Mouse (Mus musculus): ENCODE measurements around the gene Gm867. TPM values are rescaled to one million over a fixed set of nuclear protein-coding genes. Genes with fewer than 3 reads are reported as not detected.

Gene Gm867
- total and polyA plus RNA-seq, 2 experiments from 2014 or later: 0.31 TPM; not detected in 1

GRCm38 (mm10) chr10:75954381-75954811 lies 13.9 kb upstream of the Gm867 start, which contains the start of gene Gm5134:
TSS of gene Gm5134 (plus strand) at chr10:75954514.
- Histone ChIP-seq H3K9ac (replicated peaks; ENCODE audit: low read depth, low read length) (no peak within 1 kb of the TSS), H3K36me3 (replicated peaks; ENCODE audit: control insufficient read depth, insufficient read depth, low read length) (no peaks in the 10 kb centered on the region), H3K27ac (ENCODE audit: low read depth) (no peak within 1 kb of the TSS), H3K9me3 (replicated peaks; ENCODE audit: control insufficient read depth, low read length) (no peaks in the 10 kb centered on the region), H3K4me1 (ENCODE audit: control insufficient read depth, insufficient read depth) (peaks cover 6% of the 10 kb centered on the region; the same call in 1 of the 2 replicates), H3K4me3 (ENCODE audit: low read depth, low read length) (no peak within 1 kb of the TSS; the same call in 1 of the 2 replicates), H3K27me3 (ENCODE audit: control insufficient read depth, insufficient read depth, low read length) (peaks cover 9% of the 10 kb centered on the region; the same call in 1 of the 2 replicates), H3K4me2 (ENCODE audit: low read depth, low read length) (peak within 1 kb of the TSS; percentile 24; the same call in 1 of the 2 replicates)
- DNase-seq (ENCODE audit: low spot score): no peak
- TF ChIP-seq CTCF (IDR thresholded peaks at IDR 0.05; ENCODE audit: low read depth) (no peak), EP300 (IDR thresholded peaks at IDR 0.05; ENCODE audit: low read depth) (no peak)
- no peak for ATAC-seq (ENCODE audit: insufficient read depth, low read depth)
- WGBS: 17% methylated on average over 20 of the region's 20 CpGs

- ATAC-seq (ENCODE audit: insufficient read depth, low read depth): no peak
- no peak overlapping the region for H3K27ac ChIP-seq (ENCODE audit: low read depth)
Observed at GRCm38 (mm10) chr10:75951424-75952050, 11.1 kb upstream of the Gm867 start.

GRCm38 (mm10) chr10:75950791-75951210 lies 10.3 kb upstream of the Gm867 start:
- Histone ChIP-seq H3K36me3 (replicated peaks; ENCODE audit: control insufficient read depth, insufficient read depth, low read length) (no peaks in the 10 kb centered on the region), H3K4me3 (ENCODE audit: low read depth, low read length) (peak overlapping the region; percentile 56), H3K9me3 (replicated peaks; ENCODE audit: control insufficient read depth, low read length) (no peaks in the 10 kb centered on the region), H3K9ac (replicated peaks; ENCODE audit: low read depth, low read length) (peak overlapping the region; percentile 40), H3K27ac (ENCODE audit: low read depth) (no peak overlapping the region), H3K27me3 (ENCODE audit: control insufficient read depth, insufficient read depth, low read length) (peaks cover 9% of the 10 kb centered on the region; the same call in 1 of the 2 replicates), H3K4me2 (ENCODE audit: low read depth, low read length) (peak overlapping the region; percentile 94), H3K4me1 (ENCODE audit: control insufficient read depth, insufficient read depth) (peaks cover 6% of the 10 kb centered on the region; the same call in 1 of the 2 replicates)
- TF ChIP-seq EP300 (IDR thresholded peaks at IDR 0.05; ENCODE audit: low read depth) (no peak), CTCF (IDR thresholded peaks at IDR 0.05; ENCODE audit: low read depth) (no peak)
- 2% methylated on average over 17 of the region's 23 CpGs for WGBS
- peak; percentile 67 for ATAC-seq (ENCODE audit: insufficient read depth, low read depth)
- DNase-seq (ENCODE audit: low spot score): no peak

More at GRCm38 (mm10) chr10:75951424-75952050, 11.1 kb upstream of the Gm867 start:
- DNase-seq (ENCODE audit: low spot score): peak; percentile 43
- no peaks in the 10 kb centered on the region for H3K36me3 ChIP-seq (replicated peaks; ENCODE audit: control insufficient read depth, insufficient read depth, low read length)
- peak overlapping the region; percentile 56 for H3K4me3 ChIP-seq (ENCODE audit: low read depth, low read length)
- 3% methylated on average over 13 of the region's 13 CpGs for WGBS
- H3K4me2 ChIP-seq (ENCODE audit: low read depth, low read length): peak overlapping the region; percentile 94
- no peaks in the 10 kb centered on the region for H3K9me3 ChIP-seq (replicated peaks; ENCODE audit: control insufficient read depth, low read length)
- peaks cover 6% of the 10 kb centered on the region; the same call in 1 of the 2 replicates for H3K4me1 ChIP-seq (ENCODE audit: control insufficient read depth, insufficient read depth)
- H3K9ac ChIP-seq (replicated peaks; ENCODE audit: low read depth, low read length): peak overlapping the region; percentile 40
- TF ChIP-seq EP300 (IDR thresholded peaks at IDR 0.05; ENCODE audit: low read depth) (no peak), CTCF (IDR thresholded peaks at IDR 0.05; ENCODE audit: low read depth) (peak; percentile 58)
- H3K27me3 ChIP-seq (ENCODE audit: control insufficient read depth, insufficient read depth, low read length): peaks cover 9% of the 10 kb centered on the region; the same call in 1 of the 2 replicates

GRCm38 (mm10) chr10:75949053-75950045 lies 8.9 kb upstream of the Gm867 start:
- Histone ChIP-seq H3K27ac (ENCODE audit: low read depth) (no peak overlapping the region), H3K36me3 (replicated peaks; ENCODE audit: control insufficient read depth, insufficient read depth, low read length) (no peaks in the 10 kb centered on the region), H3K4me2 (ENCODE audit: low read depth, low read length) (no peak overlapping the region), H3K9ac (replicated peaks; ENCODE audit: low read depth, low read length) (no peak overlapping the region), H3K9me3 (replicated peaks; ENCODE audit: control insufficient read depth, low read length) (no peaks in the 10 kb centered on the region), H3K4me1 (ENCODE audit: control insufficient read depth, insufficient read depth) (peaks cover 8% of the 10 kb centered on the region; the same call in 1 of the 2 replicates), H3K4me3 (ENCODE audit: low read depth, low read length) (no peak overlapping the region), H3K27me3 (ENCODE audit: control insufficient read depth, insufficient read depth, low read length) (peaks cover 9% of the 10 kb centered on the region; the same call in 1 of the 2 replicates)
- DNase-seq (ENCODE audit: low spot score) (no peak), ATAC-seq (ENCODE audit: insufficient read depth, low read depth) (no peak)
- 74% methylated on average over 22 of the region's 22 CpGs for WGBS
- TF ChIP-seq EP300 (IDR thresholded peaks at IDR 0.05; ENCODE audit: low read depth) (no peak), CTCF (IDR thresholded peaks at IDR 0.05; ENCODE audit: low read depth) (no peak)

GRCm38 (mm10) chr10:75948079-75948478 lies 7.6 kb upstream of the Gm867 start:
- no peak overlapping the region for H3K9ac ChIP-seq (replicated peaks; ENCODE audit: low read depth, low read length)
- H3K27me3 ChIP-seq (ENCODE audit: control insufficient read depth, insufficient read depth, low read length): peaks cover 9% of the 10 kb centered on the region; the same call in 1 of the 2 replicates
- 68% methylated on average over 5 of the region's 5 CpGs for WGBS
- DNase-seq (ENCODE audit: low spot score) (no peak), ATAC-seq (ENCODE audit: insufficient read depth, low read depth) (no peak)
- no peaks in the 10 kb centered on the region for H3K9me3 ChIP-seq (replicated peaks; ENCODE audit: control insufficient read depth, low read length)
- H3K36me3 ChIP-seq (replicated peaks; ENCODE audit: control insufficient read depth, insufficient read depth, low read length): no peaks in the 10 kb centered on the region
- TF ChIP-seq EP300 (IDR thresholded peaks at IDR 0.05; ENCODE audit: low read depth) (no peak), CTCF (IDR thresholded peaks at IDR 0.05; ENCODE audit: low read depth) (no peak)
- no peak overlapping the region for H3K4me2 ChIP-seq (ENCODE audit: low read depth, low read length)
- no peak overlapping the region for H3K27ac ChIP-seq (ENCODE audit: low read depth)
- no peak overlapping the region for H3K4me3 ChIP-seq (ENCODE audit: low read depth, low read length)
- H3K4me1 ChIP-seq (ENCODE audit: control insufficient read depth, insufficient read depth): peaks cover 16% of the 10 kb centered on the region
